Mouse (Mus musculus) brain, embryonic 14.5 days (tissue): ENCODE measurements around the gene Sohlh2. TPM values are rescaled to one million over a fixed set of nuclear protein-coding genes. Genes with fewer than 3 reads are reported as not detected.

ENCODE experiments used
- DNase-seq: peaks from one replicate; pipeline ENCODE4 v3.0.0-alpha.2; 2011; ENCODE audit warnings: low read depth
- CTCF ChIP-seq: fragments of 200-500 bp; IDR thresholded peaks from 2 replicates; pipeline ENCODE4 v1.5.1; 2012; ENCODE audit warnings: inconsistent platforms, mild to moderate bottlenecking, moderate library complexity, borderline replicate concordance; ENCODE audit not compliant: insufficient read depth, insufficient read length; ENCODE audit errors: extremely low read depth
- POLR2A ChIP-seq: fragments of 200-500 bp; IDR thresholded peaks from 2 replicates; pipeline ENCODE4 v1.6.1; 2012; ENCODE audit warnings: mild to moderate bottlenecking, inconsistent platforms, borderline replicate concordance; ENCODE audit not compliant: poor library complexity, insufficient read depth, insufficient read length, severe bottlenecking; ENCODE audit errors: extremely low read depth
- polyA plus RNA-seq: library from polyadenylated mRNA; depleted of rRNA; stranded (reverse); fragments of >200 nt; gene quantifications from 2 replicates; pipeline ENCODE4 v1.2.3, GENCODE M21; 2012; rRNA removed

The Sohlh2 gene
- polyA plus RNA-seq, 1 experiment, result not detected

DNA sequence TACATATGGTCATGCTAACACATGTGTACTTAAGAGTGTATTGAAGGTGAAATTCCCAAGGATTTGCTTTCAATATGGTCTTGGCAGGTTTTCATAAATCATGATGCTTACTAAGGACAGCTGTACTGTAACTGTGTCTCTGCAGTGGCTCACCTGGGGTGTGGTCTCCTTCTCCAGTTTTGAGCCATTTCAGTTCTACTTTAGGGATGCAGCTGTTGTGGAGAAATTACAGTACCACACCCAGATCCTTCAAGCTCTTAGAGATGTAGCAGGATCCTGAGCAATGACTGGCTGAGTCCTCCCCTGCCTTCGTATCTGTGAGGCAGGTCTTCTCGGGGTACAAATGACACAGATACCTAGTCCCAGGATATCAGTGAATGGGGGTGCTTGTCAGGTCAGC is 68.8 kb downstream of the Sohlh2 start:
- DNase-seq, result no peak
- TF ChIP-seq CTCF (no peak), POLR2A (no peak)

Other genes with a start within 250 kb of the Sohlh2 start
- gene Ccna1, start 126.5 kb upstream of the Sohlh2 start, polyA plus RNA-seq, result 2.1 and 2.8 TPM in 2 replicates
- 13.2 and 15.7 TPM in 2 replicates for gene Spg20, start 69.9 kb upstream of the Sohlh2 start, polyA plus RNA-seq
- 0.25 and 0.33 TPM in 2 replicates for gene Ccdc169, start 44.7 kb upstream of the Sohlh2 start, polyA plus RNA-seq
- gene Dclk1, start 60.3 kb downstream of the Sohlh2 start, polyA plus RNA-seq, result 114 and 175 TPM in 2 replicates